Mouse (Mus musculus) forelimb bud, embryonic 11.5 days (tissue): ENCODE data around the gene Eid1.

Source experiments
- DNase-seq: peaks from one replicate; pipeline ENCODE4 v3.0.0-alpha.2; 2012; ENCODE audit warnings: low read depth, low spot score

Eid1 gene

GRCm38 (mm10) chr2:125672957-125673631, at the start of gene Eid1:
Eid1 (plus strand) TSS chr2:125673095.
- DNase-seq = peak; percentile 81

- DNase-seq = no peak
These were observed 49.7 kb upstream of the Eid1 start for GRCm38 (mm10) chr2:125623211-125623610.

DNA sequence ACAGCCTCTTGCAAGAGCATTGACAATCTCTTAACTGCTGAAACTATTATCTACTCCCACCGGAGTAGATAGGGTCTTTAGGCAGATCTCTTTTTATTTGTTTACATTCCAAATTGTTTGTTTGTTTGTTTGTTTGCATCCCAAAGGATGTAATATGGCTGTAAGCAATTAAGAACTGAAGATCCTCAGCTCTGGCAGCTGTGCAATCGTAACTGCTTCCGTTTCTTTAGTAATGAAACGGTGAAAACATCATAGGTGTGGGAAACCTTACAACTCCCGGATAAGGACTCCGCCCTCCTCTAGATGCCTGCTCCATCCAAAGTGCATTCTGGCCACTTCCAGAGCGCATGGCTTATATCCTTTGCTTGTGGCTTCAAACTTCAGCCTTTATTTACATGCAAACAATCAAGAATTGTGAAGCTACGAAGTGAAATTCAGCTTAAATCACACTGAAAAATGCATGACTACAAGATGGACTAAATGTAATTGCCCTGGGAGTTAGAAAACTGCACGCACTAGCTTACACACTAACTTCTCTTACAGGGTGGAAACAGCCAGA, 48.7 kb upstream of the Eid1 start:
- DNase-seq = no peak

- DNase-seq = peak; percentile 96
These were observed 48.0 kb upstream of the Eid1 start, which contains the start of gene Cep152 for GRCm38 (mm10) chr2:125624837-125625351. Cep152 (minus strand) TSS chr2:125625113.

- no peak for DNase-seq
These were observed 46.4 kb upstream of the Eid1 start for GRCm38 (mm10) chr2:125626536-125626935.

- DNase-seq = no peak
These were observed 44.4 kb upstream of the Eid1 start for GRCm38 (mm10) chr2:125628487-125628886.

DNA sequence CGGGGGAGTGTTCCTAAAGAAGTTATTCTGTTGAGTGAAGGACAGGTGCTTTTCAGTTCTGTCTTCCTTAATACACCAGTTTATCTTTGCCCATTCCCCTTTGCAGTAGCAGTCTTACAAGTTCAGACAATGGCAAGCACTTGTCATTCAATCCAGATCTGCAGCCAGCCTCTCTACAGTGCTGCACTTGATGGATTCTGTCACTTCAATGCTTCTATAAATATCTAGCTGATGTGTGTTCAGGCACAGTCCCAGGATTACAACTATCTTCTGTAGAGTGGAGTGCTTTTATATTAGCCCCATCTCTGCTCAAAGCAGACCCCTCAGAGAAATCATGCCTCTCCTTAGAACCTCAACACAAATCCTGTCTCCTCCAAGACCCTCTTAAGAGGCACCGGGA, 42.9 kb upstream of the Eid1 start:
- DNase-seq = no peak

DNA sequence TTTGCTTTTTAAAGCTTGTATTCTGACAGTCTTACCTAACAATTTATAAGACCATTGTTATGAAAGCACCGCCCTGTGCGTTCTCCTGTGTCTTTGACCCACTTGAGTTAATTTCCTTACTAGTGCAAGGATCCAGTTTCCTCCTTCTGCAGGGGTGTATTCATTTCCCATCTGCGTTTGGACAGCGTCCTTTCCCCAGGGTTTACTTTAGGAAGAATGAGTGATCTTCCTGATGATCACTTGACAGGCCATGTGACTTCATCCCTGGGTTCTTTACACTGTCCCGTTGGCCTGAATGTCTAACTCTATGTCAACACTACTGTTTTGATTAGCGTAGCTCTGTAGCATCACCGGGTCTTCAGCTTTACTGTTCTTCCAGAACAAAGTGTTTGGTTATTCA, 35.6 kb upstream of the Eid1 start:
- DNase-seq = no peak

DNA sequence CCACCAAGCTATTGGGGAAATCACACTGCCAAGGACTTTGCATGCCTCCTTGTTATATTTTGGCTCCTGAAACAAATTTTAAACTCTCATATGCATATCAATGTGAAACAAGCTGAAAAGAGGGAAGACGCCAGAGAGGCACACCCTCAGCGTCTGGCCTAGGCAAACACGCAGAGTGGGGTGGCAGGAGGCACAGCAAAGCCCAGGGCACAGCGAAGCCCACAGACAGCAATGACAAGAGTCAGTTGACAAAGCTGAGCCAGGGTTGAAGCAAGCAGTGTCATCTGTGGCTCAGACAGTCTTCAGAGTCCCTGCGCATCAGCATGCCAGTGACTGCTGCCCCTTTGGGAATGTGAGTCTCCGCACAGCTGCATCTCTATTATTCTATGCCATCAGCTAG, 28.0 kb upstream of the Eid1 start:
- DNase-seq = no peak

GRCm38 (mm10) chr2:125650038-125650437, 22.9 kb upstream of the Eid1 start:
- DNase-seq = no peak

DNA sequence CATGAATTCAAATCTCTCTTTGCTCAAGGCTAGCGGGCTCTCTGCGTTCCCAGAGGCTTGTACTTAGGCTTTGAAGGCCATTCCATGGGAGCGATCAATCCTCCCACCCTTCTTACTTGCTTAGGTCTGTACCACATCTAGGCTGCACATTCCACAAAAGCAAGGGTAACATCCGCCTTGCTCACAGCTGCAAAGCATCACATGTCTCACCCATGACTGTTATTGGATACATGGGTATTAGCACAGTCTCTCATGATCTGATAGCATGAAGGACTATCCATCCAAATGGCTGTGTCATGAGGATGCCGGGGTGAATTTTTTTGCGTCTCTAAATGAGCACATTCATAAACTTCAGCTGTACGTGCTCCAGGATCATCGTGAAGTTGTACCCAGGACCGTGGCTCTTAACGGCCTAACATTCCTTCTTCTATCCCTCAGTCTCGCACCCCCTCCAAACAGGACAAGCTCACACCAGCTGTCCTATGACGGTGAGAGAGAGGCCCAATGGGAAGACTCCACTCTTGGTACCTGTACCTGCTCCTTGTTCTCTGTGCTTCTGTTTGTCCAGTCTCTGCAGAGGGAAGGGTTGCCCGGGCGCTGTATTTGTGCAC, 22.0 kb upstream of the Eid1 start:
- DNase-seq = no peak

DNA sequence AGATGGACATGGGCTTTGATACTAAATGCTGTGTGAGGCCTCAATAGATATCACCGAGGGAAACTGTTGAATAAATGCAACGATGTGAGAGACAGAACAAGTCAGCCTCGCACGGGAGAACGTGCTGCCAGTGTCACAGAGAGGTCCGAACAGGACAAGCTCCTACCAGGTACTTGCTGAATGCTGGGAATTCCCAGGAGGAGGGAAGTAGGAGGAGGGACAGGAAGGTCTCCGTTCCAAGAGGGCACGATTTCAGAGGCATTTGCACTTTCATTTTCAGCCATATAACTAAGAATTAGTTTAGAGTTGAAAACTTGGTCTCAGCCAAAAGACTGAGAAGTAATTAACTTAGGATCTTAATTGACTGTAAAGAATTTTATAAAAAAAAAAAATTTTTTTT, 21.3 kb upstream of the Eid1 start:
- DNase-seq = no peak

DNA sequence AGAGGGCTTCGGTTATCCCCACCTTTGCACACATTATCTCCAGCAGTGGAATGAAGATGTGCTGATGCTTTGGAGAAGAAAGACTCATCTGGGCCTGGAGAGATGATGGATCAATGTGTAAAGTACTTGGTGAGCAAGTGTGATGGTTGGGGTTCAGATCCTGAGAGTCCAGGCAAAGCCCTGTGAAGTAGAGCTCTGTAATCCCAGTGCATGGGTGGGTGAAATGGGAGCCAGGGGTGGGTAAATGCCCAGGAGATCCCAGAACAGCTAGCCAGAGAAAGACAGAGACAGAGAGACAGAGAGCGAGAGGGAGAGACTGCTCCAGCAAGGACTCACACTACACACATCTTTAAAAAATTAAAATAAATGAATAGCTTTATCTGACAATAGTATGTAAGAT, 19.6 kb upstream of the Eid1 start:
- DNase-seq = no peak

GRCm38 (mm10) chr2:125655391-125655790, 17.5 kb upstream of the Eid1 start:
- DNase-seq = no peak

DNA sequence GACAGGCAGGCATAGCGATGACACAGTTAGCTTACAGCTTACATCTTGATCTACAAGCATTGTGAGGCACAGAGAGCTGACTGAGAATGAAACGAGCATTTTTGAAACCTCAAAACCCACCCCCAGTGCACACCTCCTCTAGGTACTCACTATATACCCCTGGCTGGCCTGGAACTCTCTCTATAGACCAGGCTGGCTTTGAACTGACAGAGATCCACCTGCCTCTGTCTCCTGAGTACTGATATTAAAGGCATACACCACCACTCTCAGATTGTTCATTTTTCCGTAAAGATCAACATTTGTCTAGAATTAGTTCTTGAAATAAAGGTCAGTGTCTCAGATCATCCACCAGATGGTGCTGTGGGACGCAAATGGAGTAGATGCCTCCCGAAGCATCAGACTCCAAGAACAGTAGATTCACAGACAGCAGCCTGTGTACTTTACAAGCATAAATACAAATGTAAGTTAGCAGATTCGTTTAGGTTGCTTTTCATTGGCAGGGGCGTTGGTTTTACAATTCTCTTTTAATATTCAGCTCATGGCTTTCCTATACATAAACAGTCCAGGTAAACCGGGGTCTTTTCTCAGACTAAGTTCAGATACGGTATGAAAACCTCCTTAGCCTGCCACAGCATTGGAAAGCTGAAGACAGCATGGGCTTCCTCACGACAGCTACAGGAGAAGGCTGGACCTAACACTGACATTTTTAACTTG, 12.9 kb upstream of the Eid1 start:
- peak; percentile 83 for DNase-seq

GRCm38 (mm10) chr2:125660537-125661130, 12.3 kb upstream of the Eid1 start:
- peak; percentile 40 for DNase-seq

DNA sequence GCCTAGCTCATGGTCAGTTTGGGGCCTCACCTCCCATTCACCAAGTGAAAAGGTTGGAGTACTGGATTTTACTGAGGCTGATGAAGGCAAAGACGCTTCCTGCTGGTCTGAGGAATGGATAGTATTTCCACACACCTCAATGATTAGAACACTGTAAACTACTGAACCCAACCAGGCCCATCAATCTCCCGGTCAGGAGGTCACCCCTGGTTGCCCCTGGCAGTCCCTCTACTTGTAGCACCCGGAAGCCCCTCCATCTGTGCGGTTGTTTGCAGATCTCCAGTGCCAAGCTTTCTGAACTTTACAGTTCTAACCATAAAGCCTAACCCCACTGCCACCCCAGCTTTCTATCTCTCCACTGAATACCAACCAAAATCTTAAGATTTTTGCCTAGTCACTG, 11.7 kb upstream of the Eid1 start:
- DNase-seq = no peak

- DNase-seq = no peak
These were observed 10.4 kb upstream of the Eid1 start for GRCm38 (mm10) chr2:125662517-125662916.

DNA sequence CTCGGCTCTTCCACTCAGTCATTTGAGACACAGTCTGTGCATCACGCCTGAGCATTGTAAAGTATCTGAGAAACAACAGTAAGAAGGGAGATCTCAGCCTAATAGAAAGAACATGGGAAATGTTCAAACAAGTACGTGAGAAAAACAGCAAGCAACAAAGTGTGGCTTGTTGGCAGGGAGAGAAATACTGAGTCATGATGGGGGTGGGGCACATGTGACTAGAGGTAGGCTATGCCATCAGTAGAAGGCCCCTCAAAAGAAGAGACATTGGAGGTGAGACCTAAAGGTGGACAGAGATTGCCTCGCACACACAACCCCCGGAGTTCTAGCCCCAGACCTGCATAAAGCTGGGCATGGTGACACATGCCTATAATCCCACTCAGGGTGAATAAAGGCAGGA, 7.7 kb upstream of the Eid1 start:
- no peak for DNase-seq

- DNase-seq = no peak
These were observed 7.0 kb upstream of the Eid1 start for GRCm38 (mm10) chr2:125665909-125666308.

DNA sequence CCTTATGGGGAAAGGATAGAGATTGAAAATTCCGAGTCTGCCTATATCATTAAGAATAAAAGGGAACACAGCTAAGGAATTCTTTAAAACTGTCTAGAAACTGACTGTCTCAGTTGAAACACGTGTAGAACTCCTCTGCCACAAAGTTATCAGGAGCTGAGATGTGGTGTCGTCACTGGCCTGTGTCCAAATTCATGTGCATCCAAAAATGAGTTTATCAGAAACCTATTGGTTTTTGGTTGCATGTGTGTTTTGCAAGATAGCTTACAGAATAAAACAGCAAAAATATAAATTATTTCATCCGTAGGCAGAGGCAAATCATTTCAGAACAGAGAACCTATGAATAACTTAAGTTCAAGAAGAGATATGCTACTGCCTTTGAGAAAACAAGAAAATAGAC, 6.2 kb upstream of the Eid1 start:
- DNase-seq = no peak

DNA sequence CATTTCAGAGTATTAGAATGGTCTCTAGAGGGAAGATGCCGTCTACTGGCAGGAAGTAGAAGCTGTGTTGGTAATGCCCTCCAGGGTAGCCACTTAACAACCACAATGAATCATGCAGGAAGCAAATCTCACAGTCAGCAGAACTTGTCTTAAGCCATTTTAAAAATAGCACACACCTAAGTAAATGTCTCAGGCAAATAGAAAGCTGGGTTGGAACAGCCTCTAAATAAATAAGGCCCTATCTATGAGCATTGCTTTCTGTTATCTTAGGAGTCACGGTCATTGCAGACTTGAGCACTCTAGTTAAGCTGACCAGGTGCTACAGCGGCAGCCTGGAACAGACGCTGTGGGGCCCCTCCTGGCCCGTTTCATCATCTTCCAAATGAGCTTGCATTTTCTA, 5.7 kb upstream of the Eid1 start:
- DNase-seq = no peak
